Mouse (Mus musculus): Measurements from ENCODE around the gene Vamp4. TPM values are rescaled to one million over a fixed set of nuclear protein-coding genes. Genes with fewer than 3 reads are reported as not detected.

Gene Vamp4
- polyA plus RNA-seq (2012; ENCODE audit: insufficient read depth, insufficient read length, low replicate concordance, missing spikeins) = not detected in 2 replicates

- peak within 1 kb of the TSS; percentile 84 for H3K4me3 ChIP-seq (ENCODE audit: insufficient read depth, low read depth, low read length)
- WGBS = under 1% methylated on average over 42 of the region's 43 CpGs
- H3K4me1 ChIP-seq (ENCODE audit: control insufficient read depth, insufficient read depth, low read length) = no peaks in the 10 kb centered on the region
- H3K27ac ChIP-seq (ENCODE audit: insufficient read depth, low read depth, low read length) = peak within 1 kb of the TSS; percentile 49
- TF ChIP-seq POLR2A (IDR thresholded peaks at IDR 0.05; ENCODE audit: insufficient read depth, low read depth, low read length) = peak; percentile 63; the same call in 1 of the 2 replicates
- no peak for TF ChIP-seq CTCF (IDR thresholded peaks at IDR 0.05; ENCODE audit: insufficient read depth, low read depth, low read length)
Measured at GRCm38 (mm10) chr1:162570260-162570748, at the start of gene Vamp4. TSS of gene Vamp4 (plus strand) at chr1:162570515.

- H3K4me1 ChIP-seq (ENCODE audit: control insufficient read depth, insufficient read depth, low read length) = 0 out of 2 replicates have a peak, but pooled peaks cover 3% of the 10 kb centered on the region
- TF ChIP-seq CTCF (IDR thresholded peaks at IDR 0.05; ENCODE audit: insufficient read depth, low read depth, low read length) (no peak), POLR2A (IDR thresholded peaks at IDR 0.05; ENCODE audit: insufficient read depth, low read depth, low read length) (no peak)
- 74% methylated on average over 2 of the region's 2 CpGs for WGBS
Measured at GRCm38 (mm10) chr1:162529651-162530050, 40.7 kb upstream of the Vamp4 start.

DNA sequence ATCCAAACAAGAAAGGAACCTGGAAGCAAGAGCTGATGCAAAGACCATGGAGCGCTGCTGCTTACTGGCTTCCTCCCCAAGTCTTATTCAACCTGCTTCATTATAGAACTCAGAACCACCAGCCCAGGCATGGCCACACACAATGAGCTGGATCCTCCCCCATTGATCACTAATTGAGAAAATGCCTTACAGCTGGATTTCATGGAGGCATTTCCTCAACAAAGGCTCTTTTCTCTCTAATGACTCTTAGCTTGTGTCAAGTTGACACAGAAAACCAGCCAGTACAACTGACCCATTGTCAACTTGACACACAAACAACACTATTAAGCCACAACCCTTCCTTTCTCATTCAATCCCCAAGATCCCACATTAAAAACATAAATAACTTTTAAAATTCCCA is 39.6 kb upstream of the Vamp4 start:
- no peak overlapping the region for H3K27ac ChIP-seq (ENCODE audit: insufficient read depth, low read depth, low read length)
- H3K4me3 ChIP-seq (ENCODE audit: insufficient read depth, low read depth, low read length) = no peak overlapping the region
- 62% methylated on average over 1 of the region's 1 CpGs for WGBS
- H3K4me1 ChIP-seq (ENCODE audit: control insufficient read depth, insufficient read depth, low read length) = 0 out of 2 replicates have a peak, but pooled peaks cover 3% of the 10 kb centered on the region
- no peak for TF ChIP-seq CTCF (IDR thresholded peaks at IDR 0.05; ENCODE audit: insufficient read depth, low read depth, low read length)
- no peak for TF ChIP-seq POLR2A (IDR thresholded peaks at IDR 0.05; ENCODE audit: insufficient read depth, low read depth, low read length)

More at GRCm38 (mm10) chr1:162529651-162530050, 40.7 kb upstream of the Vamp4 start:
- no peak overlapping the region for H3K27ac ChIP-seq (ENCODE audit: insufficient read depth, low read depth, low read length)
- no peak overlapping the region for H3K4me3 ChIP-seq (ENCODE audit: insufficient read depth, low read depth, low read length)

- 87% methylated on average over 4 of the region's 4 CpGs for WGBS
- no peak overlapping the region for H3K4me3 ChIP-seq (ENCODE audit: insufficient read depth, low read depth, low read length)
- H3K4me1 ChIP-seq (ENCODE audit: control insufficient read depth, insufficient read depth, low read length) = 0 out of 2 replicates have a peak, but pooled peaks cover 3% of the 10 kb centered on the region
- TF ChIP-seq POLR2A (IDR thresholded peaks at IDR 0.05; ENCODE audit: insufficient read depth, low read depth, low read length) = no peak
- no peak for TF ChIP-seq CTCF (IDR thresholded peaks at IDR 0.05; ENCODE audit: insufficient read depth, low read depth, low read length)
- no peak overlapping the region for H3K27ac ChIP-seq (ENCODE audit: insufficient read depth, low read depth, low read length)
Measured at GRCm38 (mm10) chr1:162531584-162531983, 38.7 kb upstream of the Vamp4 start.

DNA sequence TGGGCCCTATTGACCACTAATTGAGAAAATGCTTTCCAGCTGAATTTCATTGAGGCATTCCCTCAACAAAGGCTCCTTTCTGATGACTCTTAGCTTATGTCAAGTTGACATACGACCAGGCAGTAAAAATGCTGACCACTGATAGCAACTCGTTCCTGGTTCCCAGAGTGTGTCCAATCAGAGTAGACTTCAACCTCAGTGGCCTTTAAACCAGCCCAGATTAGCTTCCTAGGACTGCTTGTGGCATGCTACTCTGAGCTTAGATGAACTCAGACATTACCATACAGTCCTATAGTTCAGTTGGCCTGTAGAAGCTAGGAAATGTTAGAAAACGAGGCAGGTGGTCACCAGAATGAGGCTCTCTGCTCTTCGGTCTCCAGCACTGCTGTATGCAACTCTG is 38.0 kb upstream of the Vamp4 start:
- TF ChIP-seq POLR2A (IDR thresholded peaks at IDR 0.05; ENCODE audit: insufficient read depth, low read depth, low read length) (no peak), CTCF (IDR thresholded peaks at IDR 0.05; ENCODE audit: insufficient read depth, low read depth, low read length) (no peak)
- Histone ChIP-seq H3K4me3 (ENCODE audit: insufficient read depth, low read depth, low read length) (no peak overlapping the region), H3K4me1 (ENCODE audit: control insufficient read depth, insufficient read depth, low read length) (0 out of 2 replicates have a peak, but pooled peaks cover 3% of the 10 kb centered on the region), H3K27ac (ENCODE audit: insufficient read depth, low read depth, low read length) (no peak overlapping the region)
- 90% methylated on average over 4 of the region's 4 CpGs for WGBS

DNA sequence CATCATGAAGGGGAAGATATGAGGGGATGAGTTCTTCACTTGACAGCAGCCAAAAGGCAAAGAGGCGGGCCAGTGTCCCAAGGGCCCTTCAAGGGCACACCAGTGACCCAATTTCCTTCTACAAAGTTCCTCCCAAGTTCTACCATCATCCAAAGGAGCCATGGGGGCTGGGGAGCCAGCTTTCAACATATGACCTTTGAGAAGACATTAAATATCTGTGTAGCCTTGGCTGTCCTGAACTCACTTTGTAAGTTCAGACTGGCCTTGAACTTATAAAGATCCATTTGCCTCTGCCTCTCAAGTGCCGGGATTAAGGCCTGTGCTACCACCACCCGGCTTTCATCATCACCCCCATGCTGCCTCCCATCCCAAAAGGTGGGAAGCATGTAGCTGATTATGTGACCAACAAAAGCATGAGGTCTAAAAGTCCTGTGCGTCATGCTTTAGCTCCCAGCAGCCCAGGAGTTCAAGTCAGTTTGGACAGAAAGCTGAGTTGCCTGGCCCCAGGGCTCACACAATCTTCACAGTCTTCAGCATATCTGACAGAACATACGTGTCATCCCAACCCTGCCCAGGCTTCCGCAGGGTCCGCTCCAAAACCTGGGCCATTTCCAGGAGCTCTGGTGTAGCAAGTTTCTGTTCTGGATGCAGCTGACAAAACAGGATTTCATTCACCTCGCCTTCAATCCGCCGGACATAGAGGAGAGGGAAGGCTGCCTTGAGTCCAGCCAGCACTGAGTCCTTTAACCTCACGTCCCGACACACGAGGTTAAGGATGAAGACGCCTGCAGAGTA is 36.4 kb upstream of the Vamp4 start:
- no peak overlapping the region for H3K27ac ChIP-seq (ENCODE audit: insufficient read depth, low read depth, low read length)
- no peak overlapping the region for H3K4me3 ChIP-seq (ENCODE audit: insufficient read depth, low read depth, low read length)
- TF ChIP-seq POLR2A (IDR thresholded peaks at IDR 0.05; ENCODE audit: insufficient read depth, low read depth, low read length) = no peak
- TF ChIP-seq CTCF (IDR thresholded peaks at IDR 0.05; ENCODE audit: insufficient read depth, low read depth, low read length) = no peak
- H3K4me1 ChIP-seq (ENCODE audit: control insufficient read depth, insufficient read depth, low read length) = 0 out of 2 replicates have a peak, but pooled peaks cover 3% of the 10 kb centered on the region
- WGBS = 93% methylated on average over 14 of the region's 14 CpGs

- no peak for TF ChIP-seq POLR2A (IDR thresholded peaks at IDR 0.05; ENCODE audit: insufficient read depth, low read depth, low read length)
- 49% methylated on average over 1 of the region's 1 CpGs for WGBS
Measured at GRCm38 (mm10) chr1:162543231-162543630, 27.1 kb upstream of the Vamp4 start.

DNA sequence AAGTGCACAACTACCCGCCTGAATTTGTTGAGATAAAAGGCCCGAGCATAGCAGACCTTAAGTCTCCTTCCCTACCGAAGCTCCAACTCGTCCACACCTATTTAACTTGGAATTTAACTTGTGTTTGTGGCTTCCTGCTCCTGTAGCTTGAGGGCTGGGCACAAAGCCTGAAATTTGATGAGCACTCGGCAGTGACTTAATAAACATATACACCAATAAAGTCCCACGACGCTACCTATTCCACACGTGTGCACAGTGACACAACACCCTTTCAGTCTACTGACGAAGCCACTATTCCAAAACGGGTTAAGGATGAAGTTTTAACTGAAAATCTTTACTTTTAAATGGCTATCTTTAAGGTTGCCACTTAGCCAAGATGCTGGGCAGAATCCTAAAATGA is 22.7 kb upstream of the Vamp4 start:
- no peak for TF ChIP-seq CTCF (IDR thresholded peaks at IDR 0.05; ENCODE audit: insufficient read depth, low read depth, low read length)
- TF ChIP-seq POLR2A (IDR thresholded peaks at IDR 0.05; ENCODE audit: insufficient read depth, low read depth, low read length) = no peak
- Histone ChIP-seq H3K27ac (ENCODE audit: insufficient read depth, low read depth, low read length) (no peak overlapping the region), H3K4me3 (ENCODE audit: insufficient read depth, low read depth, low read length) (peak overlapping the region; percentile 54), H3K4me1 (ENCODE audit: control insufficient read depth, insufficient read depth, low read length) (peaks cover 5% of the 10 kb centered on the region)
- whole genome bisulfite sequencing = 6% methylated on average over 10 of the region's 10 CpGs

More at GRCm38 (mm10) chr1:162543231-162543630, 27.1 kb upstream of the Vamp4 start:
- H3K27ac ChIP-seq (ENCODE audit: insufficient read depth, low read depth, low read length) = no peak overlapping the region
- H3K4me1 ChIP-seq (ENCODE audit: control insufficient read depth, insufficient read depth, low read length) = peaks cover 5% of the 10 kb centered on the region
- no peak overlapping the region for H3K4me3 ChIP-seq (ENCODE audit: insufficient read depth, low read depth, low read length)
